ENCODE assay signal across 21 mouse cellular contexts in the genomic region with DNA sequence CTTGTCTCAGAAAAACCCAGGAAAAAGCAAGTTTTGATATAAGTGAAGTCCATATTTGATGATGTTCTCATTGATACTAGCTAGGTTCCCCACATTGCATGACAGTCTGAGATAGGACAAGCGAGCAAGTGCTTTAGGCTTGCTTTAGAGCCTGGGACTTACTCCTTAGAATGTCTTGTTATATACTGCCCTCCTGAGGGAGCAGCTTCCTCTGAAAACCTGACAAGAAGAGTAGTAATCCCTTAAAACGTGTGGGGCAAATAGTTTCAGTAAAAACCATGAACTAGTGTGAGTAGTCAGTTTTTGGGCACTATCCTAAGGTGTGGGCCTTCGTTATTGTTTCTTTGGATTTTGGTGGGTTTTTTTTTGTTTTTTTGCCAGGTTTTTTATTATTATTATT.
"Had no signal": no experiment of that assay in that cellular context is flagged by ENCODE, and none has a peak within 500 bp of the region (broad histone marks: within the 10 kb centered on the region; RNA-seq: fewer than 3 reads in every experiment).

No protein-coding gene starts in this region.

- H3K9ac ChIP-seq: heart, embryonic 12.5 days; hindbrain, embryonic 12.5 days; hindbrain, embryonic 14.5 days; intestine, embryonic 15.5 days; limb, embryonic 13.5 days; limb, embryonic 15.5 days; liver, embryonic 12.5 days; liver, embryonic 14.5 days had no signal

- H3K27ac ChIP-seq: gastrocnemius, adult 2 months; heart, embryonic 10.5 days; hindbrain, embryonic 10.5 days; hindbrain, embryonic 12.5 days; hindbrain, embryonic 14.5 days; intestine, embryonic 15.5 days; limb, embryonic 13.5 days; limb, embryonic 15.5 days; liver, embryonic 14.5 days had no signal

- H3K4me3 ChIP-seq: gastrocnemius, adult 2 months; heart, embryonic 10.5 days; heart, embryonic 12.5 days; hindbrain, embryonic 10.5 days; hindbrain, embryonic 12.5 days; intestine, embryonic 15.5 days; limb, embryonic 13.5 days; limb, embryonic 15.5 days; liver, embryonic 12.5 days had no signal

- H3K9me3 ChIP-seq: heart, embryonic 10.5 days; heart, embryonic 12.5 days; hindbrain, embryonic 10.5 days; hindbrain, embryonic 12.5 days; intestine, embryonic 15.5 days; limb, embryonic 13.5 days; limb, embryonic 15.5 days; liver, embryonic 12.5 days had no signal

- DNase-seq: gastrocnemius, postnatal 10 days; gastrocnemius, postnatal 25 days; heart, adult 18-20 months; heart, postnatal 10 days; heart, postnatal 4 days; kidney, adult 18-20 months; kidney, postnatal 10 days; layer of hippocampus, adult 9-11 months; layer of hippocampus, postnatal 36 days; left cerebral cortex, postnatal 4 days had no signal

- H3K27me3 ChIP-seq: heart, embryonic 12.5 days; hindbrain, embryonic 12.5 days; intestine, embryonic 15.5 days; limb, embryonic 13.5 days; limb, embryonic 15.5 days; liver, embryonic 12.5 days had no signal
